Mouse (Mus musculus) T-helper 1 cell (primary cell): ENCODE results near the gene Acot9.

Experiments used
- in situ Hi-C: fragments of 300-600 bp; cut with MboI, MseI; formaldehyde crosslinking; loops from one replicate; pipeline ENCODE4 v1.15.1; 2025; ENCODE audit warnings: high pct_unique_total_duplicates

Gene Acot9

GRCm38 (mm10) chrX:155262235-155262914 is at the start of gene Acot9:
Gene Acot9 (plus strand): TSS chrX:155262443.
- in situ Hi-C loops: no loop called here

DNA sequence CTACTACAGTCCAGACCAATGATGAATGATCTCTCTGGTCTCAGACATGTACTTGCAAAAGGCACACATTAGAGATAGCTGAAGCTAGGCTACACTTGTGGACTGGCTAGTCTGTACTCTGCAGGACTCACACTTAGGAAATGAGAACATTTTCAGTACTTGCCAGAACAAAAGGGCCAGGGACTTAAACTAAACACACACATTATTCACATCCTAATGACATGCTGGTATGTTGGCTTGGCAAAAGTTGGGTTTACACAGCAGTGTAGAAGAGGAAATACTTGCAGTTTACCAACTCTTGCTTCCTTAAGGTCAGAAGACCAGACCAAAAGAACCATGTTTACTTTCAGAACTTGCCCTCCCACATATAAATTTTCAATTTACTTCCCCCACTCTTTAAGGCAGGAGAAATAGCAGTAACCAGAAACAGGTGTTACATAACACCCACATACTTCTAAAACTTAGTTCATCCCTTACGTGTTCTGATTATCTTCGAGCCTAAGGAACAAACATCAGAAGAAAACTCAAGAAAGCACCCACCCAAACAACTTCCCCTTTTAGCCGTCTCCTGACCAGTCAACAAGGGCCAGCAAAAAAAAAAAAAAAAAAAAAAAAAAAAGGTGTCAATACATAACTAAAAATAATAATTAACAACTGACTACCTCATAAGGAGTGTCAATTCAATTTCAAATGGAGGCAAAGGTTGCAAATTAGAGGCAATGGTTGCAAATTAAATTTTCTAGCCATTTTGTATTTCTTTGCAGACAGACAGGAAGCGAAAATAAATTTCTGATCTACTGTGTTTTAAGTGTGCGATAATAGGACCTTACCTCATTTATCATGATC is 47.7 kb upstream of the Acot9 start:
- in situ Hi-C loops: no loop called here

- in situ Hi-C loops: no loop called here
Measured at GRCm38 (mm10) chrX:155215501-155216248, 46.6 kb upstream of the Acot9 start.

DNA sequence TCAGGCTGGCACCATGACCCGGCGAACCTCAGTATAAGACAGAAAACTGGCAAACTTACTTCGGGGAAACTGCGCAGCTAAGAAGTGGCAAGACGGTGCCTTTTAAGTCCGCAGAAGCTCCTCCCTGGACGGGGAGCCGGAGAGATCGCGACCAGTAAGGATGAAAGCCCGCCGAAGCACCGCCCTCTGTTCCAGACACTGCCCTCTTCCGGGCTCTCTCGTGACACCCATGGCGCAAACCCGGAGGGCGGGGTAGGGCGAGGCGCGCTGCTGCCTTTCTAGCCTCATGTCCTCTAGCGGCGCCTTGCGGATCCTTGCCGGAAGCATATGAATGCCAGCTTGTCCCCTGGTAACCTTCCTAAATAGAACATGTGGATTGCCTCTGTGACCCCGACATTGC is 46.0 kb upstream of the Acot9 start, which contains the start of gene Sat1:
Gene Sat1, minus strand, starts transcription at position 179 of the 400 bp plus-strand sequence.
- in situ Hi-C loops: no loop called here

- in situ Hi-C loops: no loop called here
Measured at GRCm38 (mm10) chrX:155218277-155218676, 44.0 kb upstream of the Acot9 start.

- in situ Hi-C loops: no loop called here
Measured at GRCm38 (mm10) chrX:155256856-155257255, 5.4 kb upstream of the Acot9 start.

- in situ Hi-C loops: no loop called here
Measured at GRCm38 (mm10) chrX:155262915-155263252, 641 bp downstream of the Acot9 start.

DNA sequence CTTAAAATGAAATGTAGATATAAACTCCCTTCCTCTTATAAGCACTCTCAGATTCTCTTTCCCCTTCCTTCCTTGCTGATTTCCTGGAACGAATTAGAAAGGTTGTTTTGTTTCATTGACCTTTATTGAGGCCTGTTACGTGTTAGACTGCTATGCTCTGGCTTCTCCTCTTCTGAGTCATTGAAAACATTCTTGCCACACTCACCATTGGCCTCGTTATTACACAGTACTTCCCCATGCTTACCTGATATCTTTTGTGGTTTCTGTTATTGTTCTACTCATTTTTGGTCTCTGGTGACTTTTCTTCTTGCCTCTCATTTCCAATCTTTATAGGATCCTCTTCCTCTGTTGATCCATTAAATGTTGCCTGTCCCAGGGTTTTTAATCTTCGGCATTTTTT is 16.2 kb downstream of the Acot9 start:
- in situ Hi-C loops: loop anchor here (10.0 kb wide), 1 partner anchor 1766 kb away; no protein-coding TSS in a partner anchor

GRCm38 (mm10) chrX:155280427-155281044 is 18.3 kb downstream of the Acot9 start:
- in situ Hi-C loops: no loop called here

- in situ Hi-C loops: no loop called here
Measured at GRCm38 (mm10) chrX:155306390-155306789, 44.1 kb downstream of the Acot9 start.

- in situ Hi-C loops: no loop called here
Measured at GRCm38 (mm10) chrX:155318005-155318404, 55.8 kb downstream of the Acot9 start.

DNA sequence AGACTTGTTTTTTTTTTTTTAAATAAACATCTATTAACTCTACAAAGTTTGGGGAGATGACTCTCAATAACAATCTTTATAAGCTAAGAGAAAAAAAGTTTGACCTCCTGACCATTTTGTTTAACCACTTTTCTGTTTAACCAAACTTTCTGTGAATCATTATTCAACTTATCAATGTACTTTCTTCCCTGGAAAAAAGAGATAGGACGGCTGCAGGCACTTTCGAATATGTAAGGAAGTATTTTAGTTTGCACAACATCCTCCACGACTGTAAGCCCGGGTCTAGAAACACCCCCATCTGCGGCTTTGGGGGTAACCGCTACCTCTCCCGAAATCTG is 75.3 kb downstream of the Acot9 start:
- in situ Hi-C loops: no loop called here

GRCm38 (mm10) chrX:155337905-155338721 is 75.9 kb downstream of the Acot9 start:
- in situ Hi-C loops: no loop called here

GRCm38 (mm10) chrX:155340654-155341053 is 78.4 kb downstream of the Acot9 start, which contains the start of gene Prdx4:
Gene Prdx4 (minus strand): TSS chrX:155340754.
- in situ Hi-C loops: no loop called here

GRCm38 (mm10) chrX:155346249-155346648 is 84.0 kb downstream of the Acot9 start:
- in situ Hi-C loops: no loop called here
